Mouse (Mus musculus) lung, postnatal 4 days (tissue): ENCODE data around the gene 1700006A11Rik.
"Not testable (repeated sequence)": the region's sequence is repeated elsewhere in the genome, so short reads cannot be mapped to it uniquely, and the experiment has no call there.

Source experiments
- DNase-seq, 2 experiments: peaks; one replicate each; pipeline ENCODE4 v3.0.0; 2021

1700006A11Rik gene

GRCm38 (mm10) chr3:124425940-124426339 lies at the start of gene 1700006A11Rik:
Gene 1700006A11Rik (minus strand): TSS chr3:124426040.
- no peak for DNase-seq

DNA sequence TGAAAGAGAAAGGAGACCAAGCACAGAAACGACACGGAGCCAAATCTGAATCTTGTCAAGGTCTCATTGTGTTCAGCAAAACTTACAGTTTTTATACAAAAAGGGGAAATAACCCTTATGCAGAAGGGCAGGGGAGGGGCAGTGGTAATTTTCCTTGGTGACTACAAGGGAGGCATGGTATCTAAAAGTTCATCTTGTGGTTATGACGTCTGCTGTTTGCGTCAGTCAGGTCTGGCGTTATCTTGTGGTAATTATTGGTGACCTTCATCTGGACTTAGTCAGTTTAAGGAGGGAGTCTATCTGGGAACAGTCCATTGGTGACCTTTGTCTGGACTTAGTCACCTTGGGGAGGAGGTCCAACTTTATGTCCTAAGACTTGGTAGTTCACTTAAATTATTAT lies 48.5 kb upstream of the 1700006A11Rik start:
- not testable (repeated sequence) for DNase-seq

DNA sequence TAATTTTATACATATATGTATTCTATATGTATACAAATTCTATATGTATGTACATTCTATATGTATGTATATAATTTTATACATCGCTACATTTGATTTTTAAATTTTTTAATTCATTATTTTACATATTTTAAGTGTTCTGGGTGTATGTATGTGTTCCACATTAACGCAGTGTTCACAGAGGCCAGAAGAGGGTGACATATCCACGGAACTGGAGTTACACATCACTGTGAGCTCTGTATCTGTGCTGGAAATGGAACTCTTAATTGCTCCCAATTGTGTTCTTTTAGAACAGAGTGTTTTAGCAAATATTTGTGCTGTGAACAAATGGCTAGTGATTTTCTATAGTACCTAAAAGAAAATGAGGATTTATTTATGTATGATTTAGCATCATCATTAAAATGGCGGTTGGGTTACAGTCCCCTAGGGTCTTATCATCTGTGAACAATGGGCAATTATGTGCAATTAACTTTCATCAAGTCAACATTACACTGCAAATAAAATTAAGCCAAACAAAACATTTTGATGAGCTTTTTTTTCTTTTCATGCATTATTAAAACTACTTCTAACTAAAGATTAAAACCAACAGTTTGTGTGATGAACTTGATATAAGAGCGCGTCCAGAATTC lies 40.4 kb upstream of the 1700006A11Rik start:
- DNase-seq: no peak

GRCm38 (mm10) chr3:124392201-124392600 lies 33.6 kb downstream of the 1700006A11Rik start:
- DNase-seq: no peak

DNA sequence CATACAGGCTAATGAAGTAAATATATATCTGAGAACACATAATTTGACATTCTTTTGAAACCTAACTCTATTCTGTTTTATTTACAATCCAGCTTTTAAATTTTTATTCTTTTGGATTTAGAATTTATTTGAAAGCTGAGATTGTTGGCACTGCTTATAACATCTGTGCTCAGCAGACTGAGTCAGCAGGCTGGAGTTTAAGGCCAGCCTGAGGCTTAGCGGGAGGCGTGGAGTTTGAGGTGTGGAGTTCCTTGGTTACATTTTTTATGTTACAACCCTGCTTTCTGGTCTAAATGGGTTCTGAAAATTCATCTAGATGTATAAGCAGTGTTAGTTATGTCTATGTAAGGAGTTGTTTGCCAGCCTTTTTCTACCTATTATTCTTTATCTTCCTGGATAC lies 35.7 kb downstream of the 1700006A11Rik start:
- no peak for DNase-seq

GRCm38 (mm10) chr3:124389650-124390049 lies 36.2 kb downstream of the 1700006A11Rik start:
- DNase-seq: no peak

- not testable (repeated sequence) for DNase-seq
Observed at GRCm38 (mm10) chr3:124385377-124385776, 40.5 kb downstream of the 1700006A11Rik start.

DNA sequence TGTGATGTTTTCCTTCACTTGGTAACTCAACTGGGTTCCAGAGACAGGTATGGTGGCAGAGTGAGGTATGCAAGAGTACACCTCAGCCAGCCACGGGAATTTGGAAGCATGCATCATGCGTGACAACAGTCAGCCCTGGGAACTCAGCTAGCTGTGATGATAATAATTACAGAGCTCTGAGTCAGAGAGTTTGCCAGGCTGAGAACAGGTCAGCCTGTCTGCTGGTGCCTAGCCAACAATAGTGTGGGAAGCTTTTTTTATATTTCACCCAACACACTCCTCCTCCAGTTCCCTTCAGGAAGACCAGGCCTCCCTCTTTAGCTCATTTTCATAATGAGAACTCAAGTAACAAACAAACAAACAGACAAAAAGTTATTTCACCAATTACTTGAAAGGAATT lies 53.8 kb downstream of the 1700006A11Rik start:
- no peak for DNase-seq

- no peak for DNase-seq
Observed at GRCm38 (mm10) chr3:124357533-124357932, 68.3 kb downstream of the 1700006A11Rik start.
